Mouse (Mus musculus): ENCODE data around the gene Cdca8. TPM values are rescaled to one million over a fixed set of nuclear protein-coding genes. Genes with fewer than 3 reads are reported as not detected.

The Cdca8 gene
- total and polyA plus RNA-seq, 3 experiments, result 108 to 202 TPM; not detected in 1

DNA sequence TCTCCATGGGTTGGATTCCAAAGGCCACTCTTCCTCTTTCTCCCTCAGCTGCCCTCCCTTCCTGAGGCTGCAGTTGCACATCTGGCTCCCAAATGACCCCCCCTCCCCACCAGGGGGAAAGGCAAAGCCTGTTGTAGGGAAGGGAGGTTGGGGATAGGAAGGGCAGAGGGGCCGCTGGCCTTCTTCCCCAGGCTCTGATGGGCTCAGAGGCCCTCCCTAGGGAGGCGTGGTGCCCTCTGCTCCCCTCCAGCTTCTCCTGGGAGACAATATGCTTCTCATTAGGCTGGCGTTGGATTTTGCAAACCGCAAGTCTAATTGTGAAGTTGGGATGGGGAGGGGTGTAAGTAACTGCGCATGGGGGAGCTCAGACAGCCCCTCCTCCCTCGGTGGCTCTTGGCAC lies 29.6 kb upstream of the Cdca8 start:
- no peak overlapping the region for H3K9ac ChIP-seq (ENCODE audit: control insufficient read depth, low read depth, low read length, poor library complexity, severe bottlenecking)
- H3K4me1 ChIP-seq (ENCODE audit: control insufficient read depth in 1 of 2, insufficient read depth in 2 of 2, low read length in 2 of 2), result no peaks in the 10 kb centered on the region
- H3K27ac ChIP-seq (ENCODE audit: control insufficient read depth, low read depth, low read length), result no peak overlapping the region
- H3K79me2 ChIP-seq (ENCODE audit: control insufficient read depth, insufficient read depth, low read length, poor library complexity), result no peaks in the 10 kb centered on the region
- no peaks in the 10 kb centered on the region for H3K36me3 ChIP-seq (ENCODE audit: control insufficient read depth in 1 of 2, insufficient read depth in 2 of 2, low read length in 2 of 2)
- no peaks in the 10 kb centered on the region for H3K27me3 ChIP-seq (ENCODE audit: control insufficient read depth in 1 of 2, insufficient read depth in 2 of 2, low read length in 2 of 2)
- no peak for DNase-seq (ENCODE audit: low read depth, low spot score)
- no peaks in the 10 kb centered on the region for H3K9me3 ChIP-seq (replicated peaks; ENCODE audit: insufficient read depth, low read length)
- H3K4me3 ChIP-seq (ENCODE audit: control insufficient read depth in 1 of 2, insufficient read depth in 1 of 2, low read depth in 2 of 2, low read length in 2 of 2), result no peak overlapping the region
- TF ChIP-seq MAZ (IDR thresholded peaks at IDR 0.05; ENCODE audit: low read depth, low read length) (no peak), POLR2A (IDR thresholded peaks at IDR 0.05; ENCODE audit: control insufficient read depth in 1 of 2, insufficient read depth in 1 of 2, low read depth in 1 of 2, low read length in 2 of 2, poor library complexity in 1 of 2) (no peak), POLR2AphosphoS2 (IDR thresholded peaks at IDR 0.05; ENCODE audit: low read length) (no peak), ZMIZ1 (IDR thresholded peaks at IDR 0.05; ENCODE audit: low read depth, low read length) (no peak), UBTF (IDR thresholded peaks at IDR 0.05; ENCODE audit: borderline replicate concordance, insufficient read depth, low read depth, low read length) (no peak), SMC3 (IDR thresholded peaks at IDR 0.05; ENCODE audit: low read depth, low read length) (no peak), CTCF (IDR thresholded peaks at IDR 0.05 in 2 of 3, conservative IDR thresholded peaks at IDR 0.05 in 1 of 3; ENCODE audit: control insufficient read depth in 1 of 3, insufficient read depth in 1 of 3, low read depth in 2 of 3, low read length in 3 of 3, poor library complexity in 1 of 3, severe bottlenecking in 1 of 3) (no peak), CHD1 (IDR thresholded peaks at IDR 0.05; ENCODE audit: low read depth, low read length) (no peak), TBP (IDR thresholded peaks at IDR 0.05; ENCODE audit: low read depth, low read length) (no peak), MEF2A (IDR thresholded peaks at IDR 0.05; ENCODE audit: extremely low read depth, insufficient replicate concordance, low read depth, low read length, poor library complexity, severe bottlenecking) (no peak), USF2 (IDR thresholded peaks at IDR 0.05; ENCODE audit: borderline replicate concordance in 1 of 2, insufficient read depth in 1 of 2, low read depth in 1 of 2, low read length in 2 of 2) (no peak), BHLHE40 (IDR thresholded peaks at IDR 0.05; ENCODE audit: borderline replicate concordance, low read depth, low read length) (no peak), JUND (IDR thresholded peaks at IDR 0.05; ENCODE audit: low read depth, low read length) (no peak), POLR2AphosphoS5 (IDR thresholded peaks at IDR 0.05; ENCODE audit: borderline replicate concordance, low read depth, low read length) (no peak), NELFE (IDR thresholded peaks at IDR 0.05; ENCODE audit: low read depth, low read length) (no peak), GATA1 (IDR thresholded peaks at IDR 0.05; ENCODE audit: low read depth, low read length) (no peak), ZNF384 (IDR thresholded peaks at IDR 0.05; ENCODE audit: low read depth, low read length) (no peak), GABPA (IDR thresholded peaks at IDR 0.05; ENCODE audit: low read depth, low read length) (no peak), EP300 (IDR thresholded peaks at IDR 0.05; ENCODE audit: low read depth in 1 of 2, low read length in 2 of 2) (no peak)

DNA sequence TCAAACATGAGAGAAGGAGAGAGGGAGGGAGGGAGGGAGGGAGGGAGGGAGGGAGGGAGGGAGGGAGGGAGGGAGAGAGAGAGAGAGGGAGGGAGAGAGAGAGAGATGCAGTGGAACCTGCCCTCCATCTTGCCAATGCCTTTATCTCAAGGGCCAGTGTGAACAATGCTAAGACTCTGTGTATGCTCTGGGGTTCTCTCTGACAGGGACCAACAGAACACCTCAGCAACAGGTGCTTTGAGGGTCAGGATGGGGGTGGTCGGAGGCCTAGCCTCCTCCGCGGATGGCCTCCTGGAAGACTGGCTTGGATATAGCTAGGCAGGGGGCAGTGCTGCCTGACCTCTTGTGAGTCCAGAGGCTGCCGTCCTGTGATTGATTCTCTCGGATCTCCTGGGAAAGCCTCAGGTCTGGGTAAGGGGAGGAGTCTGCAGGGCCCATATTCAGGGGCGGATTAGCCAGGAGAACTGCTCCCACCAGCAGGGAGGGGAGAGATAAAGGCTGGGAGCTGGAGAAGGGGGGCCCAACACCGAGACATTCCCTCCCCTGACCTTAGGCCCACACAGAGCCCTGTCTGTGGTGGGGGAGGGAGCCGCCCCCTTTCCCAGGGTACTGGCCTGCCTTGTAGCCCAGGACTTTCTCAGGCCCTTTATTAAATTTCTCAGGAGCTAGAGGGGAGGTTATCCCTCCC lies 25.9 kb upstream of the Cdca8 start:
- Histone ChIP-seq H3K36me3 (ENCODE audit: control insufficient read depth in 1 of 2, insufficient read depth in 2 of 2, low read length in 2 of 2) (no peaks in the 10 kb centered on the region), H3K9me3 (replicated peaks; ENCODE audit: insufficient read depth, low read length) (no peaks in the 10 kb centered on the region), H3K9ac (ENCODE audit: control insufficient read depth, low read depth, low read length, poor library complexity, severe bottlenecking) (no peak overlapping the region), H3K27ac (ENCODE audit: control insufficient read depth, low read depth, low read length) (no peak overlapping the region), H3K27me3 (ENCODE audit: control insufficient read depth in 1 of 2, insufficient read depth in 2 of 2, low read length in 2 of 2) (no peaks in the 10 kb centered on the region), H3K79me2 (ENCODE audit: control insufficient read depth, insufficient read depth, low read length, poor library complexity) (no peaks in the 10 kb centered on the region), H3K4me1 (ENCODE audit: control insufficient read depth in 1 of 2, insufficient read depth in 2 of 2, low read length in 2 of 2) (no peaks in the 10 kb centered on the region), H3K4me3 (ENCODE audit: control insufficient read depth in 1 of 2, insufficient read depth in 1 of 2, low read depth in 2 of 2, low read length in 2 of 2) (no peak overlapping the region)
- no peak for TF ChIP-seq MAFK (IDR thresholded peaks at IDR 0.05; ENCODE audit: borderline replicate concordance, low read depth, low read length)
- TF ChIP-seq MAX (IDR thresholded peaks at IDR 0.05; ENCODE audit: low read length), result no peak
- TF ChIP-seq MEF2A (IDR thresholded peaks at IDR 0.05; ENCODE audit: extremely low read depth, insufficient replicate concordance, low read depth, low read length, poor library complexity, severe bottlenecking), result no peak
- TF ChIP-seq CHD1 (IDR thresholded peaks at IDR 0.05; ENCODE audit: low read depth, low read length), result no peak
- TF ChIP-seq TBP (IDR thresholded peaks at IDR 0.05; ENCODE audit: low read depth, low read length), result no peak
- no peak for TF ChIP-seq E2F4 (IDR thresholded peaks at IDR 0.05; ENCODE audit: borderline replicate concordance, low read depth, low read length)
- TF ChIP-seq ZC3H11A (IDR thresholded peaks at IDR 0.05; ENCODE audit: low read depth, low read length), result no peak
- TF ChIP-seq USF1 (IDR thresholded peaks at IDR 0.05; ENCODE audit: low read depth, low read length), result no peak
- TF ChIP-seq GATA1 (IDR thresholded peaks at IDR 0.05; ENCODE audit: low read depth, low read length), result no peak
- no peak for TF ChIP-seq ETS1 (IDR thresholded peaks at IDR 0.05; ENCODE audit: low read depth, low read length)
- TF ChIP-seq POLR2A (IDR thresholded peaks at IDR 0.05; ENCODE audit: control insufficient read depth in 1 of 2, insufficient read depth in 1 of 2, low read depth in 1 of 2, low read length in 2 of 2, poor library complexity in 1 of 2), result no peak
- TF ChIP-seq HCFC1 (IDR thresholded peaks at IDR 0.05; ENCODE audit: low read depth, low read length), result no peak
- TF ChIP-seq ELF1 (IDR thresholded peaks at IDR 0.05; ENCODE audit: low read depth, low read length), result no peak
- DNase-seq (ENCODE audit: low read depth, low spot score), result no peak
